8 mouse cellular contexts compared by ENCODE assay signal in the genomic region with DNA sequence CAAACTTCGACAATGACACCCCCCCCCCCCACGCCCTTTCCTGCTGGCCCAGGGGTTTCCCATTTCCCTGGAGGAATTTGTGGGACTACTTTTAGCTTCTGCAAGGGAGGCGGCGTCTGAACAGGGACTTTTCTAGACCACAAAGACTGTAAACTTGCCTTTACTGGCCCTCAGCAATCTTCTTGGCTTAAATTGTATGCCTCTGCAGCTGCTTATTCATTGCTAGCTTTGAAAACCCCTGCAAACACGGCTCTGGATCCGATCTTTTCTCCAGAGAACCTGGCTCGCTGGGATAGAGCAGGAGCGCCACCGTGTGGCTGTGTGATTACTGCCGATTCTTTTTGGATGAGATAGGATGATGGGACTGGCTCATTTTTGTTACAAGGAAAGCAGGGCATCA. TPM values are rescaled to one million over a fixed set of nuclear protein-coding genes. Genes with fewer than 3 reads are reported as not detected.
DNase-seq lines count a peak whose midpoint lies in the region; ATAC-seq and TF ChIP-seq lines count a peak whose summit lies in the region.

No protein-coding gene starts in this region.

- H3K9me3 ChIP-seq in ES-Bruce4 (replicated peaks; ENCODE audit: control insufficient read depth, insufficient read depth, low read length, poor library complexity, severe bottlenecking): no peaks in the 10 kb centered on the region
- no peaks in the 10 kb centered on the region for H3K9me3 ChIP-seq in forebrain, embryonic 14.5 days (replicated peaks; ENCODE audit: control insufficient read depth, low read length)
- no peaks in the 10 kb centered on the region for H3K9me3 ChIP-seq in liver, embryonic 16.5 days (replicated peaks; ENCODE audit: control insufficient read depth, low read length)
- H3K9me3 ChIP-seq in neural tube, embryonic 12.5 days: no peaks in the 10 kb centered on the region
- no peaks in the 10 kb centered on the region for H3K9me3 ChIP-seq in stomach, postnatal 0 days (ENCODE audit: control insufficient read depth, low read length)

- peak; percentile 91 for TF ChIP-seq CTCF in ES-Bruce4 (IDR thresholded peaks at IDR 0.05; ENCODE audit: low read depth, low read length)
- TF ChIP-seq CTCF in stomach, postnatal 0 days (IDR thresholded peaks at IDR 0.05; ENCODE audit: low read depth): peak; percentile 100

- no peaks in the 10 kb centered on the region for H3K4me1 ChIP-seq in ES-Bruce4 (ENCODE audit: control insufficient read depth, insufficient read depth, low read length)
- no peaks in the 10 kb centered on the region for H3K4me1 ChIP-seq in forebrain, embryonic 14.5 days (ENCODE audit: control insufficient read depth, insufficient read depth, low read length)
- H3K4me1 ChIP-seq in liver, embryonic 16.5 days (ENCODE audit: control insufficient read depth, low read depth, low read length): no peaks in the 10 kb centered on the region; the same call in 1 of the 2 replicates
- H3K4me1 ChIP-seq in neural tube, embryonic 12.5 days: no peaks in the 10 kb centered on the region
- no peaks in the 10 kb centered on the region for H3K4me1 ChIP-seq in stomach, postnatal 0 days (replicated peaks; ENCODE audit: control insufficient read depth, insufficient read depth)

- H3K27ac ChIP-seq in ES-Bruce4 (ENCODE audit: insufficient read depth, low read length): no peak overlapping the region
- H3K27ac ChIP-seq in forebrain, embryonic 14.5 days (ENCODE audit: low read depth, low read length): no peak overlapping the region
- no peak overlapping the region for H3K27ac ChIP-seq in liver, embryonic 16.5 days (ENCODE audit: low read length)
- H3K27ac ChIP-seq in neural tube, embryonic 12.5 days: no peak overlapping the region
- peak overlapping the region; percentile 45; the same call in 1 of the 2 replicates for H3K27ac ChIP-seq in stomach, postnatal 0 days (replicated peaks)

- peak overlapping the region; percentile 23 for H3K4me2 ChIP-seq in forebrain, embryonic 14.5 days (ENCODE audit: low read length)
- H3K4me2 ChIP-seq in liver, embryonic 16.5 days (ENCODE audit: low read depth, low read length): peak overlapping the region; percentile 68
- H3K4me2 ChIP-seq in neural tube, embryonic 12.5 days (replicated peaks): peak overlapping the region; percentile 33
- H3K4me2 ChIP-seq in stomach, postnatal 0 days (replicated peaks; ENCODE audit: low read depth): peak overlapping the region; percentile 38

- peak overlapping the region; percentile 57 for H3K9ac ChIP-seq in ES-Bruce4 (ENCODE audit: low read depth, poor library complexity, severe bottlenecking)
- H3K9ac ChIP-seq in forebrain, embryonic 14.5 days (ENCODE audit: low read length): no peak overlapping the region
- peak overlapping the region; percentile 36; the same call in 1 of the 2 replicates for H3K9ac ChIP-seq in liver, embryonic 16.5 days (ENCODE audit: low read depth, low read length)
- H3K9ac ChIP-seq in neural tube, embryonic 12.5 days: no peak overlapping the region
- H3K9ac ChIP-seq in stomach, postnatal 0 days (ENCODE audit: low read length): 0 out of 2 replicates have a peak overlapping the region, but pooled peaks have one; percentile 5

- H3K36me3 ChIP-seq in ES-Bruce4 (ENCODE audit: control insufficient read depth, insufficient read depth, low read length, poor library complexity, severe bottlenecking): no peaks in the 10 kb centered on the region
- no peaks in the 10 kb centered on the region for H3K36me3 ChIP-seq in forebrain, embryonic 14.5 days (ENCODE audit: control insufficient read depth, insufficient read depth, low read length)
- no peaks in the 10 kb centered on the region for H3K36me3 ChIP-seq in liver, embryonic 16.5 days (ENCODE audit: control insufficient read depth, insufficient read depth)
- H3K36me3 ChIP-seq in neural tube, embryonic 12.5 days: no peaks in the 10 kb centered on the region
- no peaks in the 10 kb centered on the region for H3K36me3 ChIP-seq in stomach, postnatal 0 days (ENCODE audit: control insufficient read depth, insufficient read depth, low read length)

- TF ChIP-seq EP300 in ES-Bruce4 (IDR thresholded peaks at IDR 0.05; ENCODE audit: insufficient read depth, low read depth, low read length): 0 out of 2 replicates have a peak, but pooled peaks have one; percentile 27
- no peak for TF ChIP-seq EP300 in stomach, postnatal 0 days (optimal IDR thresholded peaks at IDR 0.05)

- WGBS in forebrain, embryonic 14.5 days: 9% methylated on average over 10 of the region's 10 CpGs
- 6% methylated on average over 10 of the region's 10 CpGs for WGBS in large intestine, adult 2 months
- WGBS in liver, embryonic 16.5 days (ENCODE audit: insufficient replicate concordance): 4% methylated on average over 10 of the region's 10 CpGs
- WGBS in neural tube, embryonic 12.5 days: 10% methylated on average over 10 of the region's 10 CpGs
- WGBS in stomach, postnatal 0 days: 3% methylated on average over 10 of the region's 10 CpGs

- no peaks in the 10 kb centered on the region for H3K27me3 ChIP-seq in ES-Bruce4 (ENCODE audit: control insufficient read depth, insufficient read depth, low read length, poor library complexity, severe bottlenecking)
- no peaks in the 10 kb centered on the region for H3K27me3 ChIP-seq in forebrain, embryonic 14.5 days (replicated peaks; ENCODE audit: control insufficient read depth, insufficient read depth, low read length)
- H3K27me3 ChIP-seq in liver, embryonic 16.5 days (ENCODE audit: control insufficient read depth, insufficient read depth, low read depth, low read length): no peaks in the 10 kb centered on the region
- no peaks in the 10 kb centered on the region for H3K27me3 ChIP-seq in neural tube, embryonic 12.5 days (replicated peaks)
- H3K27me3 ChIP-seq in stomach, postnatal 0 days (ENCODE audit: control insufficient read depth, insufficient read depth, low read length): no peaks in the 10 kb centered on the region

- TF ChIP-seq POLR2A in ES-Bruce4 (IDR thresholded peaks at IDR 0.05; ENCODE audit: insufficient read depth, low read length): no peak

- peak; percentile 10; the same call in 1 of the 2 replicates for ATAC-seq in cerebellum, adult (ENCODE audit: insufficient number of reproducible peaks, low FRiP score, low TSS enrichment)
- peak; percentile 69 for ATAC-seq in forebrain, embryonic 14.5 days
- peak; percentile 55 for ATAC-seq in liver, embryonic 16.5 days (ENCODE audit: low read depth)
- ATAC-seq in neural tube, embryonic 12.5 days (ENCODE audit: low FRiP score, low read depth): peak; percentile 48; the same call in 1 of the 2 replicates
- peak; percentile 50; the same call in 1 of the 2 replicates for ATAC-seq in stomach, postnatal 0 days (ENCODE audit: low FRiP score, low TSS enrichment)

- DNase-seq in forebrain, embryonic 14.5 days (ENCODE audit: low spot score): peak; percentile 95
- DNase-seq in heart, postnatal 14 days: peak; percentile 92 to 96
- peak; percentile 46 for DNase-seq in large intestine, adult 2 months (ENCODE audit: low read depth, low spot score)
- DNase-seq in stomach, postnatal 0 days (ENCODE audit: low spot score): peak; percentile 88

- intact Hi-C loops in heart, postnatal 14 days (cut with DNase I): loop anchor here (1.0 to 5.0 kb wide), 4 partner anchors 190 to 618 kb away; no protein-coding TSS in a partner anchor

- H3K4me3 ChIP-seq in ES-Bruce4 (ENCODE audit: low read depth, low read length): no peak overlapping the region; the same call in 1 of the 2 replicates
- no peak overlapping the region for H3K4me3 ChIP-seq in forebrain, embryonic 14.5 days (ENCODE audit: low read depth, low read length)
- H3K4me3 ChIP-seq in liver, embryonic 16.5 days (ENCODE audit: low read depth, low read length): peak overlapping the region; percentile 35
- no peak overlapping the region for H3K4me3 ChIP-seq in neural tube, embryonic 12.5 days
- 0 out of 2 replicates have a peak overlapping the region, but pooled peaks have one; percentile 6 for H3K4me3 ChIP-seq in stomach, postnatal 0 days (ENCODE audit: low read depth, low read length)

RNA-seq across cellular contexts. Expression of a gene that starts 32.7 kb away (rescaled TPM):
- not detected in 2 replicates for polyA plus RNA-seq in ES-Bruce4 (2011; ENCODE audit: insufficient read depth, insufficient read length, low read depth, missing spikeins)
- not detected in 2 replicates for polyA plus RNA-seq in forebrain, embryonic 14.5 days (2014; fragmentation: Nextera tagmentation; extraction: Ambion mirVana)
- not detected for total RNA-seq in heart, postnatal 14 days (2021)
- polyA plus RNA-seq in large intestine, adult 2 months (2012; rRNA removed): 0.06 TPM in 1 of 2 replicates, not detected in the other
- polyA plus RNA-seq in liver, embryonic 16.5 days (2015; fragmentation: Nextera tagmentation; extraction: Ambion mirVana): 0.12 TPM in 1 of 2 replicates, not detected in the other
- not detected in 2 replicates for polyA plus RNA-seq in neural tube, embryonic 12.5 days (2016; fragmentation: Nextera tagmentation; extraction: Ambion mirVana)
- not detected in 2 replicates for polyA plus RNA-seq in stomach, postnatal 0 days (2015; fragmentation: Nextera tagmentation; extraction: Ambion mirVana)

Comparison
In these comparisons a context has a peak if more than half of its experiments do, and no peak if none do; other contexts are left out.
1. H3K4me3 ChIP-seq: peak in liver, embryonic 16.5 days (single experiment) and stomach, postnatal 0 days (single experiment); none in ES-Bruce4 (single experiment), forebrain, embryonic 14.5 days (single experiment) and neural tube, embryonic 12.5 days (single experiment).
2. H3K9ac ChIP-seq: peak in ES-Bruce4 (single experiment), liver, embryonic 16.5 days (single experiment) and stomach, postnatal 0 days (single experiment); none in forebrain, embryonic 14.5 days (single experiment) and neural tube, embryonic 12.5 days (single experiment).
3. ATAC-seq: peak in every context shown above with its lines; median percentile 69 in forebrain, embryonic 14.5 days; 55 in liver, embryonic 16.5 days; 50 in stomach, postnatal 0 days; 48 in neural tube, embryonic 12.5 days; 10 in cerebellum, adult.
4. Peak in every context shown above with its lines, with median percentiles within 50 percentile points of each other: DNase-seq and H3K4me2 ChIP-seq.